Mouse (Mus musculus): ENCODE measurements around the gene Rtkn2.

DNA sequence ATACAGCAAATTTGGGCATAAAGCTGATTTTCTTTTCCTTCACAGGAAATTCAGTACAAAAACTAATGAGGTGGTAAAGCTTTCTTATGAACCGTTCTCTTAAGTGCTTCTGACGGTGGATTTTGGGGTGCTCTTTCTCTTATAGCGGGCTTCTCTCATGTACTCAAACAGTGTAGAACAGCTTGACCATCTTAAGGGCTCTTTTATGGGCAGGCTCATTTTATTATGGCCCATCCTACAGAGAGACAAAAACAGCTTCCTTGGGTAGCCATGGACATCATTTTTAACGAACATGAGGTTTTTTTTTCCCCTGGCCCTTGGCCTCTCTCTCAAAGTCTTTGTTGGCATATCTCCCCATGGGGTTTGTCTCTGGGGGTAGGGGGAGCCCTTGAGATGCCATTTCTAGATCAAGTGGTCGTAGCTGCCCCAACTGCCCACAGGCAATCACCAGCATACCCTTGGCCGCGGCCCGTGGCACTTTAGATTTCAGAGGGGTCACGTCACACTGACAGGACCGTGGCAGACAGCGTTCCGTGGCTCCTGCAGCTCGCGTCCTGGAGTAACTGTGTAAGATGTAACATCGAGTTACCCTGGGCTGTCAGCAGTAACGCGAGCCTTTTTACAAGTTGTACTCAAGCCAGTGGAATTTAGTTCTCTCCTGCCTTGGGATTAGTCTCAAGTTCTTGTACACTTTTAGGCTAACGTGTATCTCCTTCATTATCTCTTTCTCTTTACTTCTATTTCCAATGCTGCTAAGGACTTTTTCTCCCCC is 24.5 kb downstream of the Rtkn2 start:
- no peak for TF ChIP-seq POLR2A (IDR thresholded peaks at IDR 0.05; ENCODE audit: borderline replicate concordance, control insufficient read depth, low read depth, low read length)
- no peak for TF ChIP-seq CTCF (IDR thresholded peaks at IDR 0.05; ENCODE audit: control insufficient read depth, insufficient read depth, low read length)
